Mouse (Mus musculus) WW6 (cell line): ENCODE results near the gene Fgfr2.

Source experiments
- DNase-seq: peaks from one replicate; pipeline ENCODE4 v3.0.0-alpha.2; 2013; ENCODE audit warnings: low read depth, low spot score

The Fgfr2 gene

DNA sequence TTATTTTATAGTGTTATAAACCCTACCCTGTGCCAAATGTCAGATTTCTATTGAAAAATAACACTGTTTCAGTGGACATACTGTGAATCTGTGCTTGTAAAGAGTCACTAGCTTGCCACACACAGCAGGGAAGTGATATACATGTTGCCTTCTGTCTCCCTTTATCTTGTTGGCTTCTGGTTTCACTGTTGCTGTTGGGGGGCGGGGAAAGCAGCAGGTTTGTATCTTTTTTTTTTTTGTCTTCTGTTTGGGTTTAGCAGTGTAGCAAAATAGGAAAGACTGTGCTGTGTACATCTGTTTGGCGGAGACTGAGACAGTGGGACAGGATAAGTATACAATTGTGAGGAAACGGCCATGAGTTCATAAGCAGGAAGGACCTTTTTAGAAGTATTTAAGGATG, 2255.9 kb downstream of the Fgfr2 start:
- DNase-seq = no peak

DNA sequence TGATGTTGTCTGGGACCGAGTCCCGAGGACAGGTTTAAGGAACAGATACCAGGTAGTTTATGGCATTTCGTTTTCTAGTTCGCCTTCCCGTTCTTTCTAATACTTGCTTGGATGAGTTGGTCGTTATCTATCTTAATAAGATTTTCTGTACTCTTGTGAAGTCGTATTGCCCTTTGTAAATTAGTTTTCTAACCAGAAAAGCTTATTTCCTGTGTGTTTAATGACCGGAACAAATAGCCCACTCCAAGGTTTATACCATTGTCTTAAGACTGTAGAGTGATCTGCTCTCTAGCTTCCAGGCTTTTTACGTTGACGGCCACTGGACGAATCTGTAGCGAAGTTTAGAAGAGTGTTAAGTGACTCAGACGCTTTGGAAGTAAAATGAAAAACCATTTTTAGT, 2256.5 kb downstream of the Fgfr2 start:
- DNase-seq = no peak

DNA sequence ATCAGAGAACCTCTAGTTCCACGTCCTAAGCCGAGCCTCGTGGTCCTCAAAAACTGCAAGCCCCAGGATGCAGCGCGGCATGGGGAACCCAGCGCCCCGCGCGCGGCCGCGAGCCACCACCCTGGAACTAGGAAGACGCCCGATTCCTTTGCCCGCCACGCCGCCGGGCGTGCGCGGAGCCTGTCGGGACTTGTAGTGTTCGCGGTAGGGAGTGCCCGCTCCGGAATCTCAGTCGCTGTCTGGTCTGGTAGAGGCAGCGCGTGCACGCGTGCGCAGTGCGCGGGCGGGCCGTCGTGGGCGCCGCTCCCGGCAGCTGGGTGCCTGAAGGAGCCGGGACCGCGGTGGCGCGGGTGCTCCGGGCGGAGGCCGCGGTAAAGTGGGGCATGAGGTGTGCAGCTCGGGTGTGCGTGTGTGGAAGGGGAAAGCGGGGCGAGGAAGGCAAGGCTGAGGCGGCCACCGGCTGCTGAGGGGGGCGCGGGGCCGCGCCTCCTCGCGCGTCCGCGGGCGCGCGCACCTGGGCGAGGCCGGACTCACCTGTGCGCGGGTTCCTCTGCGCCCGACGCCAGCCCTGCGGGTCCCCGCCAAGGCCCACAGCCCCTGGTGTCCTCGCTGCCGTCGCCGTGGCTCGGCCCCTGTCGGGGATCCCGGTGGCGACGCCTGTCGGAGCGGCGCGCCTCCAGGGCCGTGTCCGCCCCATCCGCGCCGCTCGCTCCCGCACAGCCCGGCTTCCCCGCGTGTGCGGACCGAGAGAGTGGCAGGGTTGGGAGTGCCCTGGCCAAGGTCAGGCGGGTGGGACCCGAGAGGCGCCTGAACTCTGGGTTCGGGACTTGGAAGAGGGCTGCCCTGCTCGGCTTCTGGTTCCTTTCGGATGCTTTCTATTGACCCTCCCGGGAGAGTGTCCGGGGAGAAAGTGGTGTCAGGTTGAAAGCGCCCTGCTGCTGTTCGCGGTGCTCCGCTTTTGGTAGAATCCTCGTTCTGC, 2257.2 kb downstream of the Fgfr2 start, which contains the start of gene Plekha1:
Gene Plekha1, plus strand, starts transcription at position 144 of the 979 bp plus-strand sequence.
- peak; percentile 94 for DNase-seq

DNA sequence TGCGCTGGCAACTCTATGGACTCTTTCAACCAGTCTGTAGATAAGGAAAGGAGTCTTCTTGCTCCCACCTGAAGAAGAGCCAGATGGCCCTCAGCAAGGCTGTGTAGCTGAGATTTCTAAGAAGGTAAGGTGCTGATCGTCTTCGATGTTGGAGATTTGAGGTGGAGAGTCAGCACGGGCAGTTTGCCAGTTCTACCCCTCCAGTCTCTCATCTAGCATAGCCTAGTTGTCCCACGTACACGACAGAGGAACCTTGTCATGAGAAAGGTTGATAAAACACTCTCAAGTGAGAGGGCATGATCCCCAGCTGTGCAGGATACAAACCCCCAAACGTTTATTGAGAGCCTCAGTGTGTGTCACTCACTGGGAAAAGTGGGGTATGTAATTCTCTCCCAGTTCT, 2258.4 kb downstream of the Fgfr2 start:
- no peak for DNase-seq

DNA sequence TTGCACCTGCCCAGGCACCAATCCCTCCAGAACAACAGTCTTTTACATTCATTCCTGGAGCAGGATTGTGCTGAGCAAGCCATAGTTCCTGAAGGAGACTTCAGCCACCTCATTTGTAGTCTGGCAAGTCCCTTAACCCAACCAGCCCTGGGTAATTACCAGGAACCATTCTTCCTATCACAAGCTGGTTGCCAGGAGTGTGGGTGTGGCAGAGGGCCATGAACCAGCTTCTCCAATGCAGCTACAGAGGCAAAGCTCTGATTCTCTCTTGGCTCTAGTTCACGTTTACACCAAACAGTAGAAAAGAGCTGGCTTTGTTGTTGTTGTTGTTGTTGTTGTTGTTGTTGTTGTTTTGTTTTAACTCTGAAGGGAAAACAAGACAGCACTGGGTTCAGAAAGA, 2260.6 kb downstream of the Fgfr2 start:
- no peak for DNase-seq

DNA sequence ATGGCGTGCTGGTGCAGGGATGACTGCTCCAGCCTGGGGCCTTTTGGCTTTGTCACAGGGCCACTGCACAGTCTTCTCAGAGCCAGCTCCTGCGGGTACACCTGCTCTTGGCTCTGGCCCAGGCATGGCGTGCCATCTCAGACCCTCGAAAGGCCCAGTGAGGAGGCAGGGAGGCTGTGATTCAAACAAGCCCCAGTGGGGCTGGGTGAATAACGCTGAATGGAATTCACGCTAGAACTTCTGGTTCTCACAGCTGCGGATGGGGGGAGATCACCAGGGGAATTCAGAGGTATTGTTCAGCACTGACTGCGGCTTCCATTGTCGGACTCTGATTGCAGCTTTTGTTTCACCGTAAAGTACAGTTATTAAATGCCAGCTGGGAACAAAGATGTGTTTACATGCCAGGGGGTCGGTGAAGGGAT, 2262.4 kb downstream of the Fgfr2 start:
- DNase-seq = no peak

DNA sequence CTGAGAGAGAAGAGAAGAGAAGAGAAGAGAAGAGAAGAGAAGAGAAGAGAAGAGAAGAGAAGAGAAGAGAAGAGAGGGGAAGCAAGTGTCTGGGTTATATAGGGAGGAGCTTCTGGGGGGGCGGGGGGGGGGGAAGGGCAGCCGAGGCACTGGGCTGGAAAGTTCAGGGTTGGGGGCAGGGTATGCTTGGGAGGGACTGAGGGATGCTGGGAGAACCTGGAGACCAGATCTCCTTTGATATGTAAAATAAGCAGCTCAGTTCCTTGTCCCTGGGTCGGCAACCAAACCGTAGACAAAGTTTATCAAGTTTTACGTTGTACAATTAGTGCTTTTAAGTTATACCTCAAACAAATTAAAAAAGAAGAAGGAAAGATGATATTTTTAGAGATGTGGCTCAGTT, 2263.2 kb downstream of the Fgfr2 start:
- no peak for DNase-seq

DNA sequence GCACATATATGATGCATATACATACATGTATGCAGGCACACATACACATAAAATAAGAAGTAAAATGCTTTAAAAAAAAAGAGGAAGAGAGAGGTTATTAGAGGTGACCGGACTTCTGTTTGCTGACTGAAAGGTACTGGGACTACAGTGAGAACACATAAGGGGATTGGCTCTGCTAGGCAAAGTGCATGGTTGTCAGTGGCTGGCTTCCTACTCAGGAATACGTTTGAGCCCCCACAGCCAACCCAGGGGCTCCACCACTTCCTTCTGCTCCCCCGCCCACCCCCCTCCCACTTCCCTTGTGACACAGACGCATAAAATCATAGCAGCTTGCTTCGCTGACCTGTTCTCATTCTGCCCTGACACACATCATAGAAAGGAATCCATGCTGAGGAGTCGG, 2265.2 kb downstream of the Fgfr2 start:
- DNase-seq = no peak

GRCm38 (mm10) chr7:130855681-130856080, 2267.5 kb downstream of the Fgfr2 start:
- DNase-seq = no peak

GRCm38 (mm10) chr7:130854684-130855292, 2268.4 kb downstream of the Fgfr2 start:
- DNase-seq = no peak

DNA sequence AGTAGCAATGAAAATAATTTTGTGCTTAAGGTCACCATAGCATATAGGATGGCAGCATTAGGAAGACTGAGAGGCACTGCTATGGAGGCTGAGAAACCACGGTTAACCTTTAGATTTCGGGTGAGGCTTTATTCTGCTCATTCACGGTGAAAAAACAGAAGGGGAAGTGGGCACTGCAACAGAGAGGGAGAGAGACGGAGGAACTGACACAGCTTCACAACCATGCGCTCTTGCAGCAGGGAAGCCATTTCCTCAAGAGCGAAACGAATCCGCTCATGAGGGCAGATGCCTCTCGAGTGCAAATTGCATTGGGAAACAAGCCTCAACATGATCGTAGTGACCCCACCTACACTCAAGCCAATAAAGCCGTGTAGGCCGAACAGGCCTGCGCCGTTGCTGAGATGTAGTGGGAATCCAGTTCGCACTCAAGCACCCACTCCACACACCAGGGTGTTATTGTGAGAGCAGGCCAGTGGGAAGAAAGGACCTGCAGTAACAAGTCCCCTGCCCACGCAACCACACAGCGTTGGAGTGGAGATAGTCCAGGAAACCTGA, 2275.9 kb downstream of the Fgfr2 start:
- DNase-seq = no peak

DNA sequence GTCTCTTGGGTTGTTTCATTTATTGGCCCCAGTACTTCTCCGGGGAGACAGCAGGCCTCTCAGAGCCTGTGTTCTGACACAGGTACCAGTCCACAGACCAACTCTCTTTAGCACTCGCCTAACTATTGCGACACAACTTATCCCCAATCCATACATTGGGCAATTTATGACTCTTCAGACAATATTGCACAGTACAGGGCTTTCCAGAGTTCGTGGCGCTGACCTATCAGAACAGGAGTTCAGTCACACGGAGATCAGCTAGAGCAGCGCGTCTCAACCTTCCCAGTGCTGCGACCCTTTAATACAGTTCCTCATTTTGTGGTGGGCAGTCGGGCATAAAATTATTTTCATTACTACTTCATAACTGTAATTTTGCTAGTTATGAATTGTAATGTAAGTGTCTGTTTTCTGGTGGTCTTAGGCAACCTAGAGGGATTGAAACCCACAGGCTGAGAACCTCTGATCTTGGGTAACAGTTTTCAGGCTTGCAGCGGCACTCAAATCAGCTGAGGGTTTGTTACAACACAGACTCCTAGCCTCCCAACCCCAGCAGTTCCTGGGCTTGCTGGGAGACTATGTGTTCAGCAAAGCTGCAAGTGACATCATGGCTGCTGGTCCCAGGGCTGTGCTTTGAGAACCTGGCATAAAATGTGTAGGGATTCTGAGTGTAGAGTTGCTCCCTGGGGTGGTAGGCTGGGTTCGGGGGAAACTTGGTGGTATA, 2283.6 kb downstream of the Fgfr2 start:
- no peak for DNase-seq

DNA sequence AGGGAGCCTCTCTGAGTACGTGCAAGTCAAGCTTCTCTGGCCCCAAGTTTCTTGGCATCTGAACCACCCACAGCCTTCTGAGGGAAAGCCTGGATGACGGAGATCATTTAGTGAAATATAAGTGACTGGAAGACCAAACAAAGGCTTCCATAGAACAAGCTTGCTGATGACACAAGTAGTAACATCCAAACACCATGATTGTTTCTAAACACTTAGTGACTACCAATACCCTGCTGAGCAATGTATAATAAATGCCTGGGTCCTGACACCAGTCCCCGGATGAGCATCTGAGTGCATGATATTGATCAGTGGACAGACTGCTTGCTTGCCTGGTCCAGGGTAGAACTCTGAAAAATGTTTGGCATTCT, 2284.5 kb downstream of the Fgfr2 start:
- DNase-seq = no peak

- DNase-seq = no peak
Measured at GRCm38 (mm10) chr7:130837941-130838657, 2285.1 kb downstream of the Fgfr2 start.

GRCm38 (mm10) chr7:130836066-130836465, 2287.1 kb downstream of the Fgfr2 start:
- no peak for DNase-seq

DNA sequence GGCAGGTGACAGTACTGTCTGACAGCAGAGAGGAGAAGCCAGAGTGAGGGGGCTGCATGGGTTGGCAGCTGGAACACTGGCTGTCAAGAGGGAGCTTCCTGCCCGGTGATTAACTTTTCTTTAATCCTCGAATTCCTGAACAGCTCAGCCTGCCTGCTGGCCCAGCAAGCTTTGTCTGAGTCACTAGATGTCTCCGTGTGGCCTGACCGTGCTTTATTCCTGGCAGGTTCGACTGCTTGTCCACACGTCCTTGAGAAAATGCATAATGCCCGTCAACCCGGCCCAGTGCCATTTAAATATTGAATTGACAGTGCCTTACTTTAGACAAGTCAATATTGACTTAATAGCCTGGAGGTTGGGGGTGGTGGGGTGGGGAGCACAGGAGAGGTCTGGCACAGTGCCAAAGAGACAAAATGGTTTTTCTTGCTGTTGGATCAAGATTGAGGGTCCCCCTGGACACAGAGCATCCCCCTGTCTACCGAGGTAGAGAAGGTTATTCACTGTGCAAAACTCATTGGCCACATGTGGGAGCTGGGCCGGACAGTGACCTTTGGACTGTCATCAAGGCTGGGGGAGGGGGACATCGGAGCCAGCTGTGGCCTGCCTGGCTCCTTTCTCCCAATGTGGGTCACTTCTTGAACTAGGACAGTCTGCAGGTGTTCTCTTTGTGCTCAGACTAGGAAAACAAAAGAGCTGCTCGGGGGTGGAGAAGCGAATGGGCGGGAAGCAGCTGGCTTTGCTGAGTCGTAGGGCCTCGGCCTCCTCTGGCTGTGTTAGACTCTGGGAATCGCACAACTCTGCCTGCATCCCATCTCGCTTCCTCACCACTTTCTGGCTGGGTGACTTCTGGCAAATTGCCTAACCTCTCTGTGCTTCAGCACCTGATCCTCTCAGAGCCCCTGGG, 2287.9 kb downstream of the Fgfr2 start:
- DNase-seq = no peak

GRCm38 (mm10) chr7:130834299-130834698, 2288.9 kb downstream of the Fgfr2 start:
- peak; percentile 97 for DNase-seq

DNA sequence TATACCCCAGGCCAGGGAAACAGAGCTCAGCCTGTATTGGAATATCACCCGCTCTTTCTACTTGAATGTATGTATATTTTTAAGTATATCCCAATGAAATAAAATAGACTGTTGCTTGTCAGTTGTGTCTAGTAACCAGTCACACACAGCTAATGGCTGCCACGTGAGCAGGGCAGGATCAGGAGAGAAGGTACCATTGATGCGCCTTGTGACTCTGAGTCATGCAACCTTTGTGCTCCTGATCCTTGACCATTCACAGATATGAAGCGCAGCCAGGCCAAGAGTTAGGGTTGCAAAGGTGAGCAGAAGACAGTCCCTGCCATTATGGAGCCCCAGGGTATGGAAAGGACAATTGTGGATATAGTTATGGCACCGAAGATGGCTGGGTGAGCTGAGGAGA, 2291.6 kb downstream of the Fgfr2 start:
- no peak for DNase-seq

DNA sequence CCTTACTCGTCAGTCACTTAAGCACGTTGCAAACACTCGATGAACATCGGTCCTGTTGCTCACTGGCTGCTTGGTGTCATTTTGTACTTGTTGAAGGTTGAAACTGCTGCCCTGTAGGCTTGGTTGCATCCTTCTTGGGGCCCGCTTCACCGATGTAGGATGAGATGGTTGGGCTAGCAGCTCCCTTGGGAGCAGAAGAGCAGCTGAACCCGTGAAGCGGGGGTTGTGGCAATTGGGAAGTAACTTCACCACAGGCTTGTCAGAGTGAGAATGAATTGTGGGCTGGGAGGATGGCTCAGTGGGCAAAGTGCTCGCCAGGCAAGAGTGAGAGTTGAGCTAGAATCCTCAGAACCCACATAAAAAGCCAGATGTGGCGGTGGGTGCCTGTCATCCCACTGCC, 2294.7 kb downstream of the Fgfr2 start:
- no peak for DNase-seq

GRCm38 (mm10) chr7:130827844-130828403, 2295.2 kb downstream of the Fgfr2 start:
- no peak for DNase-seq
